Mouse (Mus musculus): ENCODE measurements around the gene Fbxl7.
"Not testable (repeated sequence)": the region's sequence is repeated elsewhere in the genome, so short reads cannot be mapped to it uniquely, and the experiment has no call there.

Fbxl7 gene

DNA sequence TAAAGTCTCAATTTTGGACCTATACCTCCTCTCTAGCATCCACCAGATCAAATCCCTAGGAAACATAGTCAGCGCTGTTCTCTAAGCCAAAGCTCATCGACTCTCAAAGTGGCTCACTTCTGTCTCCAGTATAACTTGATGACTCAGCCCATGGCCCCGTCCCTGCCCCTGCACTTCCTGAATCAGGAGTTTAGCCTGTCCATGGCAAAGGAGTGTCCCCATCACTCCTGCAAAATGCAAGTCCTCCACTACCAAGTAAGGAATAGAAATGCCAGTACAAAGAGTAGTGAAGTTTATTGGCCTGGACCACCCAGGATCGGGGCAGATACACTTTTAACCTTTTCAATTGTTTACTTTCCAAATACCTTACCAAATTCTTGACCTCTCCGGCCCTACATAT is 91.3 kb downstream of the Fbxl7 start:
- no peak for DNase-seq

DNA sequence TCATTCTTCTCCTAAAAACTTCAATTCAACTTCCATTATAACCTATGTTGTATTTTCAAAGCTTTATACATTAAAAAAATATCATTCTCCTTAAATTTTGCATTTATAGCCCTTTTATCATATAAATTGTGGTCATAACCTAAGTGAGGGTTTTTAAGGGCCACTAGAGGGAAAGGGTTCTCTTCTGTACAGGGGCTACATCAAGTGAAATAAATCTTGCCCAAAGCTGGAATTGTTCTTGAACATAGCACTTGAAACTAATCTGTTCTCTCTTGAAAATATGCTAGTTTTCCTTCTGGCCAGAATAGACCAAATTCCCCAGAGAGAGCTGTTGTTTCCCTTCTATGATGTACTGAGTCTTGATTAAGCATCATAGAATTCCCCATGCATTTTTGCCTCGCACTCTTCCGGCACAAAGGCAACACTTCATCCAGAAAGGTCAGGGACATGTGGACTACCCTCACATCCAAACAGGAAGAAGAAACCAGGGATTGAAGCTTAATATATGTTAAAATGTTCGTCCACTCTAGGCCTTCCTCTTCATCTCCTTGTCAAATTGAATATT is 95.8 kb downstream of the Fbxl7 start:
- no peak for DNase-seq

DNA sequence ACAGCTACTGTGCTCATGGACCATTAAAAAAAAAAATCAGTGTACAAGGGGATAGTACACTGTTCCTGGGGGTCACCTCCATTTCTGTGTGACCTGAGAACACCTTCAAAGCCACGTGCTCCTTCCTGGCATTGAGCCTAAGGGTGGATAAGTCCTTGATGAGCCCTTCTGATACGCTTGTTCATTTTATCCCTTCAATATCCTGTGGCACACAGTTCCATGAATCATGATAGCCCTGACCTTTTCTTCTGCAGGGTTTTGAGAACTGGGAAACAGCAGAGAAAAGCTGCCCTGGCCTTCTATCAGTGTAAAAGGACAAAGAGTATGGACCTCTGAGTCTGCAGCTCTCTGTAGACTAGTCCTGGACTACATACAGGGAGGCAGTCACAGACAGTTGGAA is 99.4 kb downstream of the Fbxl7 start:
- DNase-seq, result no peak

DNA sequence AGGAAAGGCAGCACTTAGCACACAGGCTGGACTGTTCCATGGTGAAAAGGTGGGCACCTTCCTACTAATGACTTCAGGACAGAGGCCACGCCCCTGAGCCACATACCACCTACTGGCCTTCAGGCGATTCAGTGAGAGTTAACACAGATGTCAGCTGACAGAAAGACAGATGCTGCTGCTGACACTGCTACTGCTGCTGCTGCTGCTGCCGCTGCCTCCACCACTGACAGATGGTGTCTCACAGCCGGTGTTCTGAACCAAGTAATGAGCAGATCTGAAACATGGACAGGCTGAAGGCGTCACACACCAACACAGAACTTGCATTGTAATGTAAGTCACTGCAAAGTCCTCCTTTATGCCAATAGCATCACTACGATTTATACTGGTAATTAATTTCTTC is 99.9 kb downstream of the Fbxl7 start:
- no peak for DNase-seq

DNA sequence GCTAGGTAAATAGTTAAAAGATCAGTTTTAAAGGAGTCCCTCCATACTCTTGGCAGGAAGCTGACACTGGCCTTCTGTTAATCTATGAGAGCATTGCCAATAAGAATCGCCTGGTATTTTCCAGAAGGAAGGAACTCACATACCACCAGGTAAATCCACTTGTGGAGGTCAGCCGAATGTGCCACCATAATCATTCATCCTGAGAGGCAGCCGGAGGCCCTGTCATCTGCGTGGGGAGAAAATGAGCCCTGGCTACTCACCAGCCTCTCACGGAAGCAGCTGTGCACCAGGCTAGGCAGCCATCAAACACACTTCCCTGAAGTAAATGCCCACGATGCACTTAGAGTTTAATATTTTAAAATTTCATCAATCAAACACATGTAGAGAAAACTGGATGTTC is 108.2 kb downstream of the Fbxl7 start:
- DNase-seq, result no peak

DNA sequence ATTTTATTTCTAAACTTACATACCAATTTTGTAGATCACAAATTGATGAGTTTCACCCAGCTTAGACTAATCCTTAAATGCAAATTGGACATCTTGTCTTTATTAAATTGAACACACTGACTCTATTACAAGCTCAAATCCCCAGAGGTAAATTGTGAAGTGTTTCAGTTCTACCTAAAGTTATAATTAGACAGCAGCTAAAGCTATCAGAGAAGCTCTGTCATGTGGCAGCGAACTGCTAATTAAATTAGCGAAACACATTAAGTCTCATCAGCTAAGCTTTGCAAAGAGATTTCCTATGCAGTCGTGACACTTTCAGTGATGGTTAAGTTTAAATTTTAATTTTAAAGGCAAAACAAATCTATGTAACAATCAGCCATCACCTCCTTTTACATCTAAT is 114.8 kb downstream of the Fbxl7 start:
- DNase-seq, result no peak

DNA sequence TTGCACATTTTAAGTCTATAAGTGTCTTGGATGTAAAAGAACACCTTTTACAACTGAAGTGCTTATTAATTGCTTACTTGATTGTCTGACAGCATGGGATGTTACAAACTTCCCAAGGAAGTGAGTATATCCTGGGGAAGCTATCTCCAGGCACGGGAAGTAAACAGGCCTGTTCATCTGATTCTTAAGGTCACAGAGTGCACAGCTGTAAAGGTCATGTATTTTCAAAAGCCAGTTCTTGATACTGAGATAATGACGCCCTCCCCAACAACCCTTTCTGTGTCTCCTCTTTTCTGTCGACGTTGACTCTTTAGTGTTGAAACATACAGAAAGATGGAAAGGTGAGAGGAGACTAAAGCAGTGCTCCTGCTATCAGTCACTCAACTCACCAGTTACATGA is 116.3 kb downstream of the Fbxl7 start:
- DNase-seq, result no peak

DNA sequence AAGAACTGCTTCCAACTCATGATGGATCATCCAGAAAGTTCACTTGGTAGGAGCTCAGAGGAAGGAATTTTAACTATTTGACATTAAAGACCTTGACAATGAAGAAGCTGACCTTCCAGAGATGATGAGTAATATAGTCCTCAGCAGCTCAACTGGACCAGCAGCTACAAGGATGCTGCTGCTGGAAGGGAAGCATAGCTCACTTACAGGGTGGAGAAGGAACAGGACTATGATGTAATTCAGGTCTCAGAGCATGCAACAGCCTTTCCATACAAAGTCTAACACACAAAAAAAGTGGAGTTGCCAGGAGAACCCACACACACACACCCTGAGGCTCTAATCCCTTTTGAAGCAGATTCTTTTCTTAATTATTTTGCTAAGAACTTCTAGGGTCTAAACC is 119.7 kb downstream of the Fbxl7 start:
- no peak for DNase-seq

DNA sequence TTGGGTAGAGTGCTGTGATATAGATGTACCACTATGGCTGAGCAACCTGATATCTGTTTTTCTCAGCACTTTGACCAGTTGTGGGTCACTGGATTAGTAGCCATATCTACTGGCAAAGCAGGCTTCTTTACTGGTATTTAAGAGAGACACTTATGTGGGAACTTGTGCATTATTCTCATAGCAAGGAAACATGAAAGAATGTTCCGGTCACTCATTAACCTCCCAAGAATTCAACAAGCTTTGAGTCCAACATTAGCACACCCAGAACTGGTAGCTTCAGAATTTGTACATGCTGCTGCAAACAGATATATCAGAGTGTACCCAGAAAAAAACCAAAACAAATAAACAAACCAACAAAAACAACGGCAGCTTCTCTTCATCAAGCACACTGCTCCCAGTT is 120.5 kb downstream of the Fbxl7 start:
- no peak for DNase-seq

DNA sequence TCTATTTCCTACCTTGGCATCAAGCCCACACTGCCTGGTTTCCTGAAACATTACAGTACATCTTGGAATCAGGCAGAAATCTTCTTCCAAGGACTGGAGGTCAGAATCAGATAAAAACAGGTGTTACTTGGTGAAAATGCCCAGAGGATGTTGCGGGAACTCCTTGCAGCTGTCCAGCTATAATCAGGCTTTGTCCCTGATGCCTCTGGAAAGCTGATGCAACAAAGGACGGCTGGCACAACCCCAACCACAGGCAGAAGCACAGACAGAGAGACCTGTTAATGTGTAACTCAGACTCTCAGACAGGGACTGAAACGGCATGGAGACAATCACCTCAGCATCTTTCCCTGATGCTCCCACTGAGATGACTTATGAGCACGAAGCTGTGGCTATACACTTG is 133.7 kb downstream of the Fbxl7 start:
- no peak for DNase-seq

DNA sequence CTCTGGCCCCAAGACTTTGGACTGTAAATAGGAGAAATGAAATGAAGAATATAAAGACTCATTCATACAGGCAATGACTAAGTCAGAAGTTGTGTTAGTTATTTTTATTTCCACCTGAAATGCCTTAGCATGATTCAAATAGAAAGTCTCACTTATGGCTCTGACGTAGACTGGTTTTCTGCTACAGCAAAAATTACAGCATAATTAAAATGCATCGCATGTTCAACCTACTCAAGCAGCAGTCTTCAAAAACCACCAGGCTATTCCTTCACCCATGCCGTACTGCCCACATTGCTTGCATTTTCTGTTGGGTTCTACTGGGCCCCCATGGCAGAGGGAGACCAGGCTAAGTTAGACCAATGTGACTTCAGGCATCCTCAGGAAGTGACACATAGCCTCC is 146.9 kb downstream of the Fbxl7 start:
- DNase-seq, result no peak

DNA sequence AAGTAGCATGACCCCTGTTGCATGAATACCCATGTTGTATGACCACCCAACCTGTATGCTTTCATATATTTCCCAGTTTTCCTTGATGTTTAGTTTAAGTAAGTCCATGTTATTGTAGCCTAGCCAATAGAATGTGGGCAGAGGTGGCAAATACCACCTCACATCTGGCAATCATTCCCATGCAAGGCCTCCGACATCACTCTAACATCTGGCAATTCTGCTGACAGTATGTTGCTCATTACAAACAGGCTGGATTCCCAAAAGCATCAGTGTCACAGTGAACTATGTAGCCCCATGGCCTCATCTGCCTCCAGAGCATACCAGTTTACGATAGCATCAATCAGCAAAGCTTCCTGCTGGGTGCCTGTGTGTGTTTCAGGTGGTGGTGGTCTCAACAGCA is 163.0 kb downstream of the Fbxl7 start:
- no peak for DNase-seq

DNA sequence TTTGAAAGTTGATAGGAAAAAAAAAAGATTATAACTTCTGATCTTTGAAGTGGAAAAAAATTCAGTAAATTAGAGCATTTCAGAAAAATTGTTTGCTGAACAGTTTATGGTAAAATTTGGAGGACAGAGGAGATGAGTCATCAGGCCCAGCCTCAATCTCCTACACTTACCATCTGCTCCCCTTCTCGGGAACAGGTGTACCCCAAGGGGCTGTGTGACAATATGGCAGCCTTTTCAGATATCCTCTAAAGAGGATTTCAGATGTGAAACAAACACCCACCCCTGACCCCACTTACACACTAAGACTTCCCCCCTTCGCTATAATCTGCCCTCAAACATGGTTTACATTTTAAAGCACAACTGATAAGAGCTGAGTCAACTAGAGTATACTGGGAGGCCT is 164.6 kb downstream of the Fbxl7 start:
- no peak for DNase-seq

DNA sequence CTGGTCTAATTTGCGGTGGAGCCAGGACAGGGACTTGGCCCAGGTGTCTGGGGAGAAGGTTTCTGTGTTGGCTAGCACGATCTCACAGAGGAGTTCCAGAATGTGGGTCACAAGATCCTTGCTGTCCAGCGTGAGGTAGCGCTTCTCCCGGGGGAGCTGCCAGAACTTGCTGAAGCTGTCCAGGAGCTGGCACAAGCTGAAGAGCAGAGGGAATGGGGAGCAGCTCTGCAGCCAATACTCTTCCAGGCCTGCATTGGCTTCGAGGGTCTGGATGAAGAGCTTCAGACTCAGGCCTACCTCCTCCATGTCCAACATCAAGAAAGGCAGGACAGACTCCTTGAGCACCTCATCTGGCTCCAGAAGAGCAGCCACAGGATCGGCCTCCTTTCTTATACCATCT is 166.0 kb downstream of the Fbxl7 start:
- DNase-seq, result not testable (repeated sequence)

DNA sequence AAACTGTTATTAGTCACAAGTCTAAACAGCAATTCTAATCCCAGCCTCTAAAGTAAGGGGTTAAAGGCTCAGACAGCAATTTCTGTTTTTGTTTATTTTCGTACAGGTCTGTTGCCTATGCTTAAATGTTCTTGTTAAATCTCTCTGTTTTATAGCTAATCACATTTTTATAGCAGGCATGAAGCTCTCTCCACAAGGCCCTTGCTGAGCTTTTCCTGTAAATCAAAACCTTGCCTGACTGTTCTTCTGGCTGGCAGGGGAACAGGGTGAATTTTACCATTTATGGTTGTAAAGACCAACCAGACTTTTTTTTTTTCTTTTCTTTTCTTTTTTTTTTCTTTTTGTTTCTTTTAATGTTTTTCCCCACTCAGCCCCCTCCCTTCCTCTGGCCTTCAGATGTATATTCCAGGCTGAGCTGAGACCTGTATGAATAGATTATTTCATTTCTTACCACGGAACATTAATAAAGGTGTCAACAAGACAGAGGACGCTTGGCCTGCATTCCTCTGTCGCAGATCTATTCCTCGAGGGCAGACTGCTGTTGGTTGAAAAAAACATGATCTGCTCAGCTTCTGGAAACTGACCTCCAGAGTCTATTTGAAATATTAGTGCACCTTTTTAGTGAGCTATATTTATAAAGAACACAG is 176.9 kb downstream of the Fbxl7 start:
- DNase-seq, result no peak

DNA sequence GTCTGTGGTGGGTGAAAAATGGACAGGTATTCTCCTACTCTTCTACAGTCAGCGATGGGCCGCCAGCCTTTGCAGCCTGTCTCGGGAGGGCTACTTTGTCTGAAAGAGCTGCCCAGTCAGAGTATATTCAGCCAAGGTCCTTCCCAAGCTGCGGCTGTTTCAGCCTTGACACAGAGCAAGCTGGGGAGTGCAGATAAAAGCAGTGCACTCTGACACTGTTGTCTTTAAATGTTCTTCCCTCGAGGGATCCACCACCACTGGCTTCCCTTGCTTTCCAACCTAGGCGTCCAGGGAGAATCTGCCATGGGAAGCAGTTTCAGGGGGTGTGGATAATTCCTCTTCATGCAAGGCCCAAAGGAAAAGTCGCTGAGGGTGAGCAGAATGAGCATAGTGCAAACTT is 177.4 kb downstream of the Fbxl7 start:
- DNase-seq, result no peak

DNA sequence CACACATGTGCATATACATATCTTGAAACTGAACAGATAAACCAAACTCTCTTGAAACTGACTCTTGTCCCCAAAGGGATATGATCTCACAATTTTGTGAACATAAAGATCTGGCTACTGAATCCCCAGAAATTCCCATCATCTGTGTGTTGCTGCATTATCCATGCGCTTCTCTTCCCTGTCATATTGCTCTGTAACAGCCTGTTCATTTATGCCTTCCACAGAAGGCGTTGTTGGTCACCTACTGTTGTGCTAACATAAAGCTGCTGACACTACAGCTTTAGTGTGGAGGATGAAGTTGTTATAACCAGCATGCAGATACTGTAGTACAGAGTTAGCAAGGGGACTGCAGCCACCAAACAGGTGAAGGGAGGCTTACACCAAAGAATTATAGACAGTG is 179.2 kb downstream of the Fbxl7 start:
- DNase-seq, result no peak

DNA sequence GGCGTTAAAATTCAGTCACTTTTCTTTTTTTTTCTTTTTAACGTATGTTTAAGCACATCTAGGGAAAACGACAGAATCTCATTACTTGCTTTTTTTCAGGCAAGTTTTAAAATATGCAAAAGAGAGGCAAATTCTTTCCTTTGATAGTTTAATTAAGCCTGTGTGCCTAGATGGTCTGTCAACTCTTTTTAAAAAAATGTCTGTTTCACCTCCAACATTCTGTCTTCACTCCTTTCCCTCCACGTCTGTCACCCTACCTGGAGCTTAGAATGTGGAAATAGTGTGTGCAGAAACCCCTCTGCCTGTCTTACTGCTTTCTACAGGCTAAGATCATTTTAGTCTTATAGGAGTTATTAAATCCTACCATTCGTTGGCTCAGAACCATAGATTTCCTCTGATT is 179.7 kb downstream of the Fbxl7 start:
- DNase-seq, result no peak

DNA sequence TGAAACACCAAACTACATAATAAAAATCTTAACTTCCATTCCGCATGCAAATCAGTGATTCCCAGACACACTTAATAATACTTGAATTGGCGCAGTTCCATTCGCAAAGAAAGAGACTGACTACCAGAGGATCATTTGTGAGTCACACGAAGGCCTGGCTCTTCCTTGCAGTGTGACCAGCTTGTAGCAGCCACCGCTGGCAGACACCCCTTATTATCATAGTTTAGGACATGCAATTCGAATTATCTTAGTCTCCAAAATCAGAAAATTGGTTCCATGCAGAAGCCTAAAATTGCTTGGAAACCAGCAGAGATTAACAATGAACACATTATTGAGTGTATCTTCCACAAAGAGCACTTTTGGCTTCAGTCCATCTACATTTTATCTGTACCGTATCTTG is 183.1 kb downstream of the Fbxl7 start:
- DNase-seq, result no peak

DNA sequence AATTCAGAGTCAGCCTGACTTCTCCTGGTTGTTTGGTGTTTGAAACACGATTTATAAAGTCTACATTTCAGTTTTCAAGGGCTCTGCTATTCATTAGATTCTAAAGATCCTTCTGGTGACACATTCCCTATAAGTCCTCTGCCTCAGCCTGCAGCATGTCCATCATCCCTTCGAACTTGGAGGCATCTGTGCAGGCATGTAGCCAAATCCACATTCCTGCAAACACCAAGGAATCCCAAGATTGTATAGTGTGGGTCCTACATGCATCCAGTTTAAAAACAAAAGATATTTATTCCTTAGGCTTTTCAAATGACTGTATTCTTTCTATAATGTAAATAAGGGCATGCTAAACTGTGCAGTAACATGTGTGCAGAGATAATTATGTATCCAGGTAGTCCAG is 190.4 kb downstream of the Fbxl7 start:
- DNase-seq, result no peak

DNA sequence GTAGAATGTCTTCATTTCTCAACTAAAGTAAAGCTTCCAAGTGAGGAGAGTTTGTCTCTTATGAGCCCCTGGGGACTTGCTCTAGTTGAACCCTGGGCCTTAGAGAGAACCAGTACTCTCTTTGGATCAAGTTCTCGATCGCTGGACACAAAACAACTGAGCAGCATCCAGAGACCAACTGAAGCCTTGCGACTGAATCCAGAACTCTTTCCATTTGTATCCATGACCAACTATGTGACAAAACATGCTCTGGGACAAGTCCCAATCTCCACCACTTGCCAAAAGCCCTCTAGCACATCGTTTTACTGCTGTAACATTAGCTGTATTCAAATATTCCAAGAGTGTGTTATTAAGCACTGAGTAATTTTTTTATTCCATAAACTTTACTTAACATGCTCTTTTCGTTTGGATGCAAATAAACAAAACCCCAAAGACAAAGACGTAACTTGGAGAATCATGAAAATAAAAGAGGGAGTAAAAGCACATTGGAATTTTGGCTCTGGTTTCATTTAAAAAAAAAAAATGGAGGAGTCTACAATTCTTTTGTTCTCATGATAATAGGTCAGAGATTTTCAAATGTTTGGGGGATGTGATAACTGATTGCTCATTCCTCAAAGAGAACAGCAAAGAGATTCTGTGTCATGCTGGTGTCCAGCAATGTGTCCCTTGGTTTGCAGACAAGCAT is 192.1 kb downstream of the Fbxl7 start:
- no peak for DNase-seq

DNA sequence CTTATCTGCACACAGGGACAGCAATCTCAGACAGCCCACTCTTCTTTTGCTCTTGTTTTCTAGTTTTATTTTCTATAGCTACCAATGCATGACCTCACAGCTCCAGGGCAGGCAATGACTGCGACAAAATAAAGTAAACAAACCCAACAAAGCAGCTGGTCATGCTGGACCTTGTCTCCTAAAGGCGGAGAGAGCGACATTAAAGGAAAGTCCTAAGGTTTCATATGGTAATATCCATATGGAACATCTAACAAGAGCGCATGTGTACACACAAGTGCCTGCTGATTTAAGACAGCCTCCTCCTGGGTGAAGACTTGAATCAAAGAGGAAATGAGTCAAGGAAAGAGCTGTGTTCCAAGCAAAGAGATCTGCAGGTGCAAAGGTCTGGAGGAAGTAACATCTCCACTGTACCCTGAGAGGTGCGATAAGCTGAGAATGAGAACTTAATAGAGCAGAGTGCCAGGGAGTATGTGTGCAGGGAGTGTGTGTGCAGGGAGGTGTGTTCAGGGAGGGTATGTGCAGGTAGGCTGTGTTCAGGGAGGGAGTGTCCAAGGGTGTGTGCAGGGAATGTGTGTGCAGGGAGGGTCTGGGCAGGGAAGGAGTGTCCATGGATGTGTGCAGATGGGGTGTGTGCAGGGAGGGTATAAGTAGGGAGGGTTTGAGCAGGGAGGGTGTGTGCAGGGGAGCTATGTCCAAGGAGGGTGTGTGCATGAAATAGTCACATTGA is 193.3 kb downstream of the Fbxl7 start:
- DNase-seq, result no peak

DNA sequence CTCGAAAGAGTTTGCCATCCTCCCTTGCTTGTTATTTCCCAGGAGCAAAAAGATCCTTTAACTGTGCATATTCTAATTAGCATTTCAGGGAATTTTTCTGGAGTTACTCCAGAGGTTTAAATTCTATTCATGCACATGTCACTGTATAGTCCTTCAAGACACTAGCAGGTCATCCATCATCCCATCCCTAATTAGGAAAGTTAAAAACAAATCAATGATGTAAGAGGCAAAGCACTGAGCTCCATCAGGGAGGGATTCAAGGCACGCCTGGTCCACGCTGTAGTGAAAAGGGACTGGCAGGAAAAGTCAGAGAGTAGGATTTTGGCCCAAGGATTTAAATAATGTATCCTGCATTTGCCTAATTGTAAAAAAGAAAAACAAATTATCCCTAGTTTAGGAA is 202.3 kb downstream of the Fbxl7 start:
- no peak for DNase-seq

DNA sequence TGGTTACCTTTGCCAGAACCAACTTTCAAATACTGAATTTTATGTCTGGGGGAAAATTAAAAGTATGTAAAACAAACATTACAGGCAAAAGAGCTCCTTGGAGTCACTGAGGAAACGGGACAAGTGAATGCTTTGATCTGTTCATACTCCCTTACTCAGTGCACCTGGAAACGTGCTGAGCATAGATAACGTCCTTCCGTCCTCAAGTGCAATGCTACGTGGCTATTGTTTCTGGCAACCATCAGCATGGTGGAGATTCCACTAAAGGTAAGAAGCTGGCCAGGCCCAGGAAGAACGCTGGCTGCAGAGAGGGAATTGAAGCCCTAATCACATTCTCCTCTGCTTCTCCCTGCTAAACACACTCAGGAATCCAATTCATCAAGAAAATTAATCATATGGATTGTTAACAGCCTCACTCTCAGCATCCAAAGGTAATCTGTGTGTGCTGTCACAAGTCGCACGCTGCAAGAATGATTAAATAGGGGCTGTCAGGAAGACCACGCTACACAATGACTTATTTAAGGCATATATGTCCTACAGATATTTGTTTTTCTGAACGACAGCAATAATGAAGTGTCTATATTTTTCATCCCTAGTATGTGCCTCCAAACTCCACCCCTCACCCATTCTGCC is 206.8 kb downstream of the Fbxl7 start:
- no peak for DNase-seq

Measured in B cell, adult 2 months (primary cell).